Mouse (Mus musculus) E14TG2a.4 (cell line): ENCODE measurements around the gene Gm20906.
"Not testable (repeated sequence)": the region's sequence is repeated elsewhere in the genome, so short reads cannot be mapped to it uniquely, and the experiment has no call there.

Experiments
- H3K27me3 ChIP-seq: 2 replicates; pipeline ENCODE4 v1.6.1; 2014; ENCODE audit warnings: low read length, control low read depth; ENCODE audit not compliant: insufficient read depth
- H3K36me3 ChIP-seq: 2 replicates; pipeline ENCODE4 v1.6.1; 2014; ENCODE audit warnings: low read length, control low read depth; ENCODE audit not compliant: insufficient read depth
- H3K4me1 ChIP-seq: replicated peaks from 2 replicates; pipeline ENCODE4 v1.6.1; 2014; ENCODE audit warnings: low read depth, low read length, control low read depth
- H3K4me3 ChIP-seq: replicated peaks from 2 replicates; pipeline ENCODE4 v1.5.1; 2014; ENCODE audit warnings: mild to moderate bottlenecking, low read length
- H3K9me3 ChIP-seq: 2 replicates; pipeline ENCODE4 v1.6.1; 2014; ENCODE audit warnings: low read length, control low read depth

Gm20906 gene

GRCm38 (mm10) chrY:87550666-87551065 is at the start of gene Gm20906:
TSS of gene Gm20906 (plus strand) at chrY:87550966.
- not testable (repeated sequence) for H3K4me1 ChIP-seq, H3K9me3 ChIP-seq, H3K36me3 ChIP-seq, H3K27me3 ChIP-seq, H3K4me3 ChIP-seq
